Mouse (Mus musculus): ENCODE measurements around the gene Svop. TPM values are rescaled to one million over a fixed set of nuclear protein-coding genes. Genes with fewer than 3 reads are reported as not detected.

Svop gene
- total RNA-seq, 2 experiments from 2014 or later, result 191 to 211 TPM

DNA sequence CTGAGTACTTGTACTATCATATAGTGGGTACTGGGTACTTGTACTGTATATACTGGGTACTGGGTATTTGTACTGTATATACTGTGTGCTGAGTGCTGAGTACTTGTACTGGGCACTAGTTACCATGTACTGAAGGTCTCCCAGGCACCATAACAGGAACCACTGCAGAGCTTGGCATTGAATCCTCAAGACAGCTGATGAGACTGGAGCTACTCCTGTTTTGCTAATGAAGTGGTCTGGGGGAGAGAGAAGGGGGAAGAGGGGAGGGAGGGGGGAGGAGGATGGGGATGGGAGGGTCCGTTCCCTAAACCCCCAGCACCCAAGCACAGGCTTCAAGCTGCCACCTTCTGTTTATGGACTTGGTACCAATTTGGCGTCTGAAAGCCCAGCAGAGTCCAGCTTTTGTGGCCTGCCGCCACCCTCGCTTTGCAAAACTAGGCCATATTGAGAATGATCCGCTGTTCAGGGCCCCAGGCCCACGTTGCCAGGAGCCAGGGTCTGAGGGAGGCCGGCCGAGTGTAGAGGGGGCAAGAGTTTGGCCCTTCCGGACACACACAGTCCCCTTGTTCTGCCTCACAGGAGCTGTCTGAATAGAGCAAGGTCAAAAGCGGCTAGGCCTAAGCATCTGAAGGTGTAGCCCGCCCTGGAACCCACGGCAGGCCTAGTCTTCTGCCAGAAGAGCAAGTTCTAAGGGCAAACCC is 83.5 kb downstream of the Svop start:
- intact Hi-C loops (cut with DNase I), result no loop called here
- no peak for DNase-seq (ENCODE audit: low spot score in 2 of 2)

DNA sequence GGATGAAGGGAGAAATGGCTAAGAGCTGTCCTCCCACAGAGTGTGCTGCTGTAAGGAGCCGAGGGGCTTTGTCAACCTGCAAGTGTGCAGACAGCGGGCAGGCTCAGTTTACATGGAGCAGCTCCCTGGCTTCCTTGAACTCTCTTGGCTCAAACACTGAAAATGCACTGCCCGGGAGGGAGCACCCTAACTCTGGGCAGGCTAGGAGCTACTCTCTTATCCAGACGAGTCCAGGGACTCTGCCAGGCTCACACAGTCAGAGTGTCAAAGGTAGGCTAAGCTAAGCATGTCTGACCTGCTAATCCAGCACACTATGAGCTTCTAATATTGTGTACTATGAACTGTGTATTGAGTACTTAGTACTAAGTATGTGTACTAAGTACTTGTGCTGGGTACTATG is 84.4 kb downstream of the Svop start:
- intact Hi-C loops (cut with DNase I), result no loop called here
- DNase-seq (ENCODE audit: low spot score in 2 of 2), result no peak

DNA sequence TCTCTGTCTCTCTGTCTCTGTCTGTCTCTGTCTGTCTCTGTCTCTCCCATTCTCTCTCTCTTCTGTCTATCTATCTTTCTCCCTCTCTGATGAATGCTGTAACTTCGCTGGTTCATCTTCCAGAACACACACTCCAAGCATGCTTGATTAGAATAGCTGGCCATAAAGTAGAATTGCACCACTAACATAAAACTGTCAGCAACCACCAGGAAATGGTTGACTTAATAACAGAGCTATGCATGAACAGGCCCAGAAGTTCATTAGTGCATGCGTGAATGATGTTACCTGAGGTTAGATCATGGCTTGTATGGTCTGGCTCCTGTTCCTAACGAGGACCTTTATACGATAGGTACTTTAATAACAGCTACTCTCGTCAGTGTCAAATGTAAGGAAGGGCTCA is 86.3 kb downstream of the Svop start:
- DNase-seq (ENCODE audit: low spot score in 2 of 2), result no peak
- intact Hi-C loops (cut with DNase I), result no loop called here

DNA sequence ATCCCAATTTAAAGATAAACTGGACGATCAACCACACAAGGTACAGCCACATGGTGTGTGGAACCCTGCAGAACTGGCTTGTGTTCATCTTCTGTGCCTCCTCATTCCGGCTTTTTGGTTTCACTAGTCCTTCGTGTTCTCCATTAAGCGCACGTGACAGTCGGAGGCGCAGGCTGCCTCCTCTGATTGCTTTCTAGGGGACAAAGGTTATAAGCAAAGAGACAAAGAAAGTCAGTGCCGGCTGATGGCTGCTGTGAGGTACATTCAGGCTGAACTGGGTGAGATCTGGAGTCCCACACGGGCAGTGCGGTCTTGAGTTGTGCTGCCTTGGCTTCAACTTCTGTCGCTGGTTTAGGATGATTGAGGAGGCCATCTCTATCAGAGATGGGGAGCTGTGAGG is 86.8 kb downstream of the Svop start:
- DNase-seq (ENCODE audit: low spot score in 2 of 2), result no peak
- intact Hi-C loops (cut with DNase I), result no loop called here

DNA sequence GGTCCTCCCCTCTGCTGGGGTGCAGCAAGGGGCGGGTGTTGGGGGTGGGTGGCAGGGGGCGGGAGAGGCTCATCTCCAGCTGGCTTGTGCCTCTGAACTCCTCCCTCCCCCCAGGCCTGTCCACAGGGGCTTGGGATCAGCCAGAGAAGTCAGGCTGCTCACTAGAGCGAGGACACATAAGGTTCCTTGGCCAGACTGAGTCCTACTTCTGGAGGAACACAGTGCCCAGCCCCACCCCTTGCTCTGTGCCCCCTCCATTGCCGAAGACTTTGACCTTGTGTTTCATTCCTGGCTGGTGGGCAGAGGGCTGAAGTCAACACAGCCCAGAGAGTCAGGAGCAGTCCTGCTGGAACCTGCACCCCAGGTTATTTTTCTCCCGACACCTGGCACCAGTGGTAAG is 87.8 kb downstream of the Svop start, which contains the start of gene Dao:
TSS of gene Dao (plus strand) at position 162 of the 400 bp plus-strand sequence.
- intact Hi-C loops (cut with DNase I), result no loop called here
- DNase-seq (ENCODE audit: low spot score in 2 of 2), result no peak

DNA sequence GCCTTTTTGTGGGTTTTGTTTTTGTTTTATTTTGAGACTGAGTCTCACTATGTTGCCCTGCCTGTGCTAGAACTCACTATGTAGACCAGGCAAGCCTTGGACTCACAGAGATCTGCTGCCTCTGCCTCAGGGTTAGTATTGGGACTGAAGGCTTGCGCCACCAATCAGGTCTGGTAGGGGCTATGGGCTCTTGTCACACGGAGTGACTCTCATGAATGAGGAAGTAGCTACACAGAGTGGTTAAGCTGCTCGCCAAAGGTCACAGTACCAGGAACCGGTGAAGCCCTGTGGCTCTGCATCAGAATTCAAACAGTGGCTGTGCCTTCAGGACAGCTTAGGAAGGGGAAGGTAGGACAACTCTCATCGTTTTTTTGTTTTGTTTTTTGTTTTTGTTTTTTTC is 92.0 kb downstream of the Svop start:
- intact Hi-C loops (cut with DNase I), result no loop called here
- DNase-seq (ENCODE audit: low spot score in 2 of 2), result no peak

DNA sequence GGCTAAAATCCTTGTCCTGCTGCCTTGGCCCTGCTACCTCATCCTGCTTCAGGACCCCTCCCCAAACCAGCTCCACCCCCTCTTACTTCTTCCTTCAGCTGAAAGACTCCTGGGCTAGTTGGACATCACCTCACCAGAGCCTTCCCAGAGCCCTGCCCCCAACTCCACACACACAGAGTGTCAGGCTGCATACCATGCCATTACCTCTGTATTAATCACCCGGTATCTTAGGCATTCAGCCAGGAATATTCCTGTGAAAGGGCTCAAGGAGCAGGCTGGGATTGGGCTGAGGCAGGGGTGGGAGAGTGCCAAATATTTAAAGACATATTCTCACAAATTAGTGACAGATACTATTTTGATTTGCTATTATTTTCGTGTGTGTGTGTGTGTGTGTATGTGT is 94.9 kb downstream of the Svop start:
- intact Hi-C loops (cut with DNase I), result no loop called here
- DNase-seq (ENCODE audit: low spot score in 2 of 2), result no peak

DNA sequence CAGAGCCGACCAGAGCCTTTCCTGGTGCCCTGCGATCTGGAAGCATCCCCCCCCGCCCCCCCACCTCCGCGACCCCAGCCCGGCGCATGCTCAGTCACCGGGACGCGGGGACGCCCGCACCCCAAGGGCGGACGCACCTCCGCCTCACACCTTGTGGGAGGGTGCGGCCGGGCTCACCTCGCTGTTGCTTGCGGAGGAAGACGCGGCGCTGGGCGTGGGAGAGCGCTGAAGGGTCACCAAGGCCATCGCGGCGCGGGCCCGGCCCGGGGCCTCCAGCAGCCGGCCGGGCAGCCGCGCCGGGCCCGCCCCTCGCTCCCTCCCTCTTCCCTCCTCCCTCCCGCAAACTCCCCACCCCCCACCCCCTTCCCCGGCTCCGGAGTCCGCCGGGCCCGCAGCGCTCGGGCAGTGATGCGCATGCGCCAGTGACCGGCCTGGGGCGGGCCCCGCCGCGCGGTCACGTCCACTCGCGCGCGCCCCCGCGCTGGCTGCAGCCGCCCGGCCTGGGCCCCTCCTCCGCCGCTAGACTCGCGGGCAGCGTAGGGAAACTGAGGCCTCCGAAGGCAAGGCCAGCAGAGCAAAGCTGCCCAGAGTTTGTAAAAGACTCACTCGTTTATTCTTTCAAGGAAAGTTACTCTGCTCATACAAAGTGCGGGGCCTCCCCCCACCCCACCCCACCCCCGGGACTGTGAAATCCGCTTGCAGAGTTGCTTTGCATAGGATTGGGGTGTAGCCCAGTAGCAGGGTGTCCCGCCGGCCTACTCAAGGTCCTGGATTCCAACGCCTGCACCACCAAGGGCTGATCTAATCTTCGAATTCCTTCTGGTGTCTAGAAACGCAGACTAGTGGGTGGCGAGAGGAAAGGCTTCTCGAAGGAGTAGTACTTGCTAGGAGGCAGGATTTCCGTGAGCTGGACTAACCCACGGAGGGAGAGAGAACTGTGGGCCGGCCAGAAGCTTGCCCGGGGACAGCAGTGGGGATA is 97.6 kb downstream of the Svop start, which contains the start of gene Ssh1:
TSS of gene Ssh1 (minus strand) at position 408 of the 979 bp plus-strand sequence.
- intact Hi-C loops (cut with DNase I), result loop anchor here (2.0 kb wide), 1 partner anchor 37 kb away; no protein-coding TSS in a partner anchor
- DNase-seq (ENCODE audit: low spot score in 2 of 2), result peak; percentile 72 to 89

DNA sequence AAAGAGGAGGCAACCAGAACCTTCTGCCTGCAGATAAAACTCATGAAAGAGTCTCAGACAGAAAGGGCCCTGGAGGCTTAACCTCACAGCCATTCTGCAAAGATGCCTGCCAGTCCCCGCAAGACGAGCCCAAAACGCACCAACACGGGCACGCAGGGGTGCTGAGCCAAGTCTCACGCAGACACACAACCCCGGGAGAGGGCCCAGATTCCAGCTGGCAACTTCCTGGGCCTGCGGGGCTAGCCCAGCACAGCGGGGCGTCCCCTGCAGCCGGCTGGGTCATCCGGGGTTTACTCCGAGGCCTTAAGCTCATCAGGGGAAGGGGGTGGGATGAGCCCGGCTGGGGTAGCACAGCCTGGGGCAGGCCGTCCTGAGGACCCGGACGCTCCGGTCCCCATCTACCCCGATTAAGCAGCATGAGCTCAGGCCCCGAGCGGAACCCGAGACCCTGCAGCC is 98.3 kb downstream of the Svop start:
- DNase-seq (ENCODE audit: low spot score in 2 of 2), result peak in 1 of 2 experiments; percentile 32
- intact Hi-C loops (cut with DNase I), result loop anchor here (2.0 kb wide), 1 partner anchor 36 kb away; no protein-coding TSS in a partner anchor

DNA sequence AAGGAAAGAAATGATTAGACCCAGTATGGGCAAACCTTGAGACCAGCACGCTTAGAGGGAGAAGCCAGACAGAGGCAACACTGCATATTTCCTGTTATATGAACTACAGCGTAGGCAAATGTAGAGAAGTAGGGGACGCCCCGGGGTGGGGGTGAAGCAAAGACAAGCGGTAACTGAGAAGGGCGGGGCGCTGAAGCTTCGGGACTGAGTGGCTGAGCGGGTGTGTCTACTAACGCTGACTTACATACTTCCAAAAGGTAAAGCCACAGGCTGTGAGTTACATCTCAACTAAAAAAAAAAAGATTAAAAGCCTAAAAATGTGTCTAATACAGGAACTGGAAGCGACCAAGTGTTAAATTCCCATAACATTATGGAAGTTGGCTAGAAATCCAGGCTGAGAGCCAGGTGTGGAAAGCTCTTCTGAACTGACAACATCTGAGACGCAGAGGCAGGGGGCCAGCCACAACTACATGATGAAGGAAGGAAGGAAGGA is 99.0 kb downstream of the Svop start:
- DNase-seq (ENCODE audit: low spot score in 2 of 2), result no peak
- intact Hi-C loops (cut with DNase I), result loop anchor here (2.0 kb wide), 1 partner anchor 36 kb away; no protein-coding TSS in a partner anchor

DNA sequence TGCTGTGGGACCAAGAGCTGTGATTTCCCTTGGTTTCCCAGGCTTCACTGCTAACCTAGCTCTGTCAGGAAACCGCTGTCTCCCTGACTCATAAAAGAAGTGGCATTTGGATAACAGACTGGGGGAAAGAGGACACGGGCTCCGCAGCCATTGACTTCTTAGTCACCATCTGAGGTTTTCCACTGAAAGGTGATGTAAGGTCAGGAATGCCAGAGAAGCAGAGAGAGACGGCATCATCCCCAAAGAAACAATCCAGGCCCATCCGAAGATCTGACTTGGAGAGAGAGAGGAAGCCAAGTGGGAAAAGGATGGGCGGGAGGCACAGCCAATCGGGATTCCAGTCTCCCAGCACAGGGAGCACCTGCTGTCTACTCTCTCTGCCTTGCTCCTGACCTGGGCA is 100.2 kb downstream of the Svop start:
- intact Hi-C loops (cut with DNase I), result no loop called here
- DNase-seq (ENCODE audit: low spot score in 2 of 2), result no peak

DNA sequence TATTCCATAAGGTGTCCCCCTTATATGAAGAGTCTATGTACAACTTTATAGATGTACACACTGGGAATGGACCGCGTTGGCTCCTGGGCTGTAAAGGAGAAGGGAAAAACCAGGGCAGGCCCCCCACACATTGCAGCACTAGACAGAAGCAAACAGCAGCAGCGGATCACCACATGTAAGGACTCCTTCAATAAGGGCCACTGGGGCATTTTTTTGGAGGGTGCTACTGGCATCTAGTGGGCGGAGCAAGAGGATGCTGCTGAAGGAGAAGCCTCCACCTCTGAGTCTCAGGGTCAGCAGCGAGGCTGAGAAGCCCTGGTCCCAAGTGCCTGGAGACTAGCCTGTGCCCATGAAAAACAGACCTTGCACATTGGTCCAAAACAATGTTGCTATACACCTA is 100.8 kb downstream of the Svop start:
- no peak for DNase-seq (ENCODE audit: low spot score in 2 of 2)
- intact Hi-C loops (cut with DNase I), result no loop called here

DNA sequence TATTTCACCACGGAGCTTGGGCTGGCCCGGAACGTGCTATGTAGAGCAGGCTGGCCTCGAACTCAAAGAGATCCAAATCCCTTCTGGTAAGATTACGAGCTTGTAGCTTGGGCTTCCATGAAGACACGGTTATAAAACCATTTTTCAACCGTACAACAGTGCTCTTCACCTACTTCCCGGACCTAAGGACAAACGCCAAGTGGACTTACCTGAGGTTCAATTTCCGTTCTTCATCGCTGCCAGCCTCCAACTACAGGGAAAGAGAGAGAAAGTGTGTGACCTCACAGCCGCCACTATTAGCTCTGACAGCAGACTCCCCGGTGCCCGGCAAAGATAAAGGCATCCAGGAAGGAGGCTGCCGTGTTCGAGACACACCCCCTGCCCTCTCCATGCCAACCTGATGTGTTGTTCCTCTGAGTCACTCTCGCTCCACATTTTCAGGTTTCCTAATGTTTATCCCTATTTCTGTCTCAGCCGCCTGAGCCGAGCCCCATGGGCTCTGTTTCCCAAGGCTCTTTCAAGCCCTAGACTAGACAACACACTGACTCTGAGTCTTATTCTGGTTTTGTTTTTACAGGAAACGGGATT is 101.8 kb downstream of the Svop start:
- no peak for DNase-seq (ENCODE audit: low spot score in 2 of 2)
- intact Hi-C loops (cut with DNase I), result no loop called here

DNA sequence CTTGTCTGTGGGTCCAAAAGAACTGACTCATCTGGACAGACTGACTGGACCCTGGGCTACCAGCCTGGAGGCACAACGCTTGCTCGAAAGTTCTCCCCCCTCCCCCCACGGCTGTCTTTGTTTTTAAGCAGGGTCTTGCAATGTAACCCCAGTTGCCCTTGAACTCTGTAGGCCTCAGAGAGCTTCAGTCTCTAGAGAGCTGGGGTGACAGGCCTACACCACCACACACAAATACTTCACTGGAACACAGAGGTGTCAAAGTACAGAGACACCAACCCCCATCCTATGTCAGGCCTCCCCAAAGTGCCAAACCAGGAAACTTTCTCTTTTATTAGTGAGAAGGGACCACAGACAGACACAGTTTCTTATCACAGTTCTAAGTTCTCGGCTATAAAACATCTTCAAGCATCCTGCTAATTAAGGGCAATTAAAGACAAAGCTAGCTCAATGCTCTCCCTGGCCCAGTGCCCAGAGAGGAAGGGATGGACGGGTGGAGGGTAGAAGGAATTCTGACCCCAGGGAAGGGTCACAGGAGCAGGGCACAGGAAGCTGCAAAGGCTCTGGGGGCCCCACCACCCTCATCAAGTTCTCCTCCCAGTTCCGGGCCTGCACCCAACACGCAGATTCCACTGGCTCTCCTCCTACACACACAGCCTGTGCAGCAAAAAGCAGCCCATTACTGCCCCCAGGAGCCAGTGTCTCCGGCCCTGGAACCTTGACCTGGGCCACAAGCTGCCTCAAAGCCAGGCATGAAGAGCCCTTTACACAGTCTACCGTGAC is 105.0 kb downstream of the Svop start:
- intact Hi-C loops (cut with DNase I), result no loop called here
- DNase-seq (ENCODE audit: low spot score in 2 of 2), result no peak

DNA sequence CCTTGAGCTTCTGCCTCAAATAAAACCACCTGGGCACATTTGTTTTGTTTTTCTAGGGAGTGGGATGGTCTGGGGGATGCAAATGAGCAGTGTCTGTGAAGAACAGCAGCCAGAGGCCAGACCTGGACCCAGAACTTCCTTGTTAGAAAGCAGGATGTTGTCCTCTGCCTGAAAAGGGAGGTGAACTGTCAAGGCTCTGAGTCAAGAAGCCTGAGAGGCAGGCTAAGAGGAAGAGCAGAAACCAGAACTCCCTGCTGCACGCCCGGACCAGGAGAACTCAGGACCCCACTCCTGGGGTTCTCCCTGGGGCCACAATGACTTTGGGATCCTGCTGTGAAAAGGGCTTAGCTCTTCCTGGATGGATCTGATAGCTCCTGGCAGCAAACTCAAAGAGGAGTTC is 105.6 kb downstream of the Svop start:
- no peak for DNase-seq (ENCODE audit: low spot score in 2 of 2)

DNA sequence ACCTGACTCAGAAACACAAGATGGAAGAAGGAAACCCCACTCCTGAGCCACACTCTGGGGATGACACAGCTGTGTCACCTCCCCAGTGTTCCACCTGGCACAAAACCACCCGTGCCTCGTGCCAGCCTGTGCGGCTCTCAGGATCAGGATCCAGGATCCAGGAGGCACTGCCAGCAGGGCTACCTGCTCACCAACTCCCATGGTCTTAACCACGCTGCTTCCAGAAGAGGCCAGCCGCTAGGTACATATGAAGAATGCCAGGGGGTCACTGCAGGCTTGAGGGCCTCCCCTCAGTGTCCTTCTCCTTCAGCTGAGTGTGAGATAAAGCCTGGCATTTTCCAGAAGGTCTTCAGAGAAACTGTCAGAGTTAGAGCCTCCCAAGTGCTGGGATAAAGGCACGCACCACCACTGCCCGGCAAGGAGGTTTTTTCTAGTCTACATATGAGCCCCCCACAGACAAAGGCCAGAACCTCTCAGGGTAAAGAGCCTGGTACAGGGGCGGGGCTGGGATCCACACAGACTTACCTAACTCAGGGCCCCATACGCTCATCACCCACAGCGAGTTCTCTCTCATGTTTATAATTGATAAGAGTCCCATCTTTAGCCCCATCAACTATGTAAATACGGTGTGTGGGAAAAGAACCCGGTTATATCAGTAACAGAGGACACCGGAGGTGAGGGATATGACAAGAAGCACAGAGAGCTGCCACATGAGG is 107.2 kb downstream of the Svop start:
- intact Hi-C loops (cut with DNase I), result no loop called here
- DNase-seq (ENCODE audit: low spot score in 2 of 2), result no peak

More for the DNA sequence above, 105.6 kb downstream of the Svop start:
- intact Hi-C loops (cut with DNase I), result no loop called here

DNA sequence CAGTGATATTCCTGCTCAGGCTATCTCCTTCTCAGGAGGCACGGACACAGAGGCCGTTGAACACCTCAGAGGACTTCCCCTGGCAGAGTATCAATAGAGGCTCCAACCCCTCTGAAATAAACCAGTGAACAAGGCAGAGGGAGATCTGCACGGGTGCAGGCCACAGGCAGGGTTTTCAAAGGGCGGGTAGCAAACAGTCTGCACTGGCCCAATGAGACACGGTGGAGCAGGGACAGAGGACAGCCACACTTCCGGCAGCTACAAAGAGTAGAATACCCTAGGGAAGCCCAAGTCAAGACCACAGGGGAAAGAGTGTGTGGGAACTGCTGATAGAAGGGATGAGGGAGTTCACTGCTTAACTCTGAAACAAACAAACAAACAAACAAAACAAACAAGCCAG is 107.8 kb downstream of the Svop start:
- intact Hi-C loops (cut with DNase I), result no loop called here
- no peak for DNase-seq (ENCODE audit: low spot score in 2 of 2)

DNA sequence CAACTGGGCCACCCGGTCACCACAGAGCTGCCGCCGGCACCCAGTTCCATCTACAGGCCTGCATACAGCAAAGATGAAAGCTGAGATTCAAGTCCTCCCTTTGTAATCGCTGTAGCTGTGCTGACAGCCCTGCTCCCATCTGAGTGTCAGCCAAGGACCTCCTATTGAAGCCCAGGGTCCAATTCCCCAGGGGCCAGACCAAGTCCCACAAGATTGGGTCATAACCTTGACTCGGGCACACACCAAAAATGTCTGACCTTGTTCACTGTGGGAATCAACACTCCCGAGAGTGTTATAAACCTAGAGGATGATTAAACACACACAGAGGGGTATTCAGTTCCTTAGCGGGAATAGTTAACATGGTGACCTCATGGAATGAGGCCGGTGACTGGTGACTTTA is 109.5 kb downstream of the Svop start:
- DNase-seq (ENCODE audit: low spot score in 2 of 2), result no peak
- intact Hi-C loops (cut with DNase I), result no loop called here

Measured in left cerebral cortex, postnatal 14 days (tissue).